Mouse (Mus musculus) CD8-positive naive resting alpha-beta T cell, adult 2 months (primary cell): ENCODE results near the gene Purb.
"Not testable (repeated sequence)": the region's sequence is repeated elsewhere in the genome, so short reads cannot be mapped to it uniquely, and the experiment has no call there.

Experiments used
- DNase-seq, 2 experiments: peaks; one replicate each; pipeline ENCODE4 v3.0.0; 2022; ENCODE audit warnings: low read depth in 2 of 2, low spot score in 2 of 2

Gene Purb

DNA sequence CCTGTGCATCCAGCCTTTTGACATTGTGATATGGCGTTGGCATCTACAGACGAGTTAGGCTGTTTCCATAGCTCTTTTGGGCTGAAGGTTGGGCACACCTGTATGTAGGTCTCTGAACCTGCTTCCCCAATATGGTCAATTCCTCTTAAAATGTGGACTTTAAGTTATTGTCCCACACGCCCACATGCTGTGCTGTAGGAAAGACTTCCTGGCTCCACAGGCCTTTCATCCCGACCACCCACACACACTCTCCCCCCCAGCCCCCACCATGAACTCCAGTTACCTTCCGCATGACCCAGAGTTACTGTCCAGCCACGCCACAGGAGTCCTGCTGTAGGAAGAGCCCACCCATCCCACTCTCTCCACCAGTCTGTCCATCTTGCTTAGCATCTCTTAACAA lies 11.2 kb upstream of the Purb start:
- no peak for DNase-seq

DNA sequence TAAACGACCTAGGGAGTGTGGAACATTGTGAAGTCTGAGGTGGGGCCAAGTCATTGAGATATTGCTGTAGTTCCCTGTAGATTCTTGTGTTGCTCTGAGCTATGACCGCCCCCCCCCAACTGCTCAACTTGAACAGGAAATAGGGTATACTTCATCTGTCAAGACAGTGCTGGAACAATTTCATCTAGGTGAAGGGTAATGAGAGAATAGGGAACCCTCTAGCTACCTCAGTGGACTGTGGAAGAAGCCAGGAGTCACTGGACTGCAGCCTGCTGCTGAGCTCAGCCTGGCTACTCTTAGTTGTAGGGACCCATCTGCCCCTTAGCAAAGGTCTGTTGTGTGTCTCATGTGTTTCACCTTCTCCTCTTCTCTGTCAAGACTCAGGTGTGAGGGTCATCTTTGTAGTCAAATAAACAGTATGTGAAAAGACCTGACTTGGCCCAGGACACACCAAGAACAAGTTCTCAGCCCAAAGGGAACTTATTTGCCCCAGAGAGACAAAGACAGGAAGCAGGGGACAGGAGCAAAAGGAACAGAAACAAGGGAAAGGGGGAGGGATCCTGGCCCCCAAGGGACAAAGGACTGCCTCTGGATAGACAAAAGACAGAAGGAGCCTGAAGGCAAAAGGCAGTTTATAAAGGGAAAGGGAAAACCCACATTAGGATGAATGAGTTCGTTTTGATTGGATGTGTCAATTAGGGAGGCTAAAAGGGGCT lies 8.7 kb upstream of the Purb start:
- DNase-seq, result no peak

DNA sequence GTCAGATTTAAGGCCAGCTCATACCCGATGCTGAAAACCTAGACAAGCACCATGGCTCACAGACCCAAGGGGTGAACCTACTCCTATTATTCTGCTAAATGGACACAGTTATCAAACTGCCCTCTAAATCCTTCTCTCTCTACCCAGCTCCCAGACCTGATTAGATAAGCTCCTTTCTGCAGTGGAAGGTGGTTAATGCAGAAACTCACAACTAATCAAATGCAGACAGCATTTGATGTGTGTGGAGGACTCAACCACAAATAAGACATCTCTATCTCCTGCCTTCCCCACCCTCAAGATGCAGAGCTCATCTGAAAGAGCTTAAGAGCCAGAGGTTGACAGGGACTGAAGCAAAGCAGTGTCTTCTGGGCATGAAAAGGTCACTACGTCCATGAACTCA lies 7.4 kb upstream of the Purb start:
- DNase-seq, result no peak

DNA sequence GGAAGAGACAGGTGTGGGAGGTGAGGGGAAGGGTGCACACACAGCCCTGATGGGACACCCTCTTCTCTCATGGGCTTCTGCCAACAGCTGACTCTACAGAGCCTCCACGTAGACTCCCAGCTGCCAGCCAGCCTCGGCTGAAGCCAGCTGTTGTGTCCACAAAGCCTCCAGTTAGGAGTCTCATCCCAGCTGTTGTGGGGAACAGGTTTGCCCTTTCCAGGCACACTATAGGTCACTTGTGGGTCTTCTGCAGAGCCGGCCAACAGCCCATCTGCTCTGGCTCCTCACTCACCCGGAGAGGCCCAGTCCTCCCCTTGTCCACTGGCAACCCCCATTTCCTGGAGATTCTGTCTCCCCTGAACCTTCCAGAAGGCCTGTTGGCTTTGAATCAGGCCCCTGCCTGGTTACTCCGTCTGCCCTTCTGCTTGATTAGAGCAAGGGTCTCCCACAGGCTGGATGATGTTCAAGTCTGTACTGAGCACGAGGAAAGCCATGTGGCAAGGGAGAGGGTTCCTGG lies 6.0 kb upstream of the Purb start:
- no peak for DNase-seq

DNA sequence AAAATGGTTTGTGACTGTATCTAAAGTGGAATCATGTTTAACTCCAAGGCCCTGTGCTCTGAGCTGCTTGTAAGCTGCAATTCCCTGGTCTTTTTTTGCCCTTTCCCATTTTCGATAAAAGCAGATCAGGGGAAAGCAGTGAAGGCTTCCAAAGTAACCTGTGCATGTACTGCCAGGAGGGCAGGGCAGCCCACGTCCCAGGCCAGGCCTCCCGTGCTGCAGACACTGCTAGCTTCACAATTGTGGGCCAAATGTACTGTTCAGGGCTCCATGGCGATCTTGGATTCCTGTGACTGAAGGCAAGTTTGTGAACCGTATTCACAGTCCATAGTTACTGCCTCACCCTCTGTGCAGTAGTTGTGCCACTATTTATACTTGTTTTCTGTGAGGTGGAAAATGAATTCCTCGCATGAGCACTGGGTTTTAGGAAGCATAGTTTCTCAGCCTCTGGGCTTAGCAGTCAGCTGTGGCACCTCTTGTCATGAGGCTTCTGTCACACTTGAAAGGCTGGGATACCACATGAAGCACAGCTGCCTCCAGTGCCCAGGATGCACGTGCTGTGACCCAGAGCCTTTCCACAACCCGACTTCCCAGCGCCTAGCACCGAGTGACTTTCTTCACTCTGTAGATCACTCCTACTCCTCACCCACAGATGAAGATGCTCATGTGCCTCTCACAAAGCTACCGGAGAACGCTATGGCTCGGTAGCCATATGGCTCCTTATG lies 5.1 kb upstream of the Purb start:
- no peak for DNase-seq

DNA sequence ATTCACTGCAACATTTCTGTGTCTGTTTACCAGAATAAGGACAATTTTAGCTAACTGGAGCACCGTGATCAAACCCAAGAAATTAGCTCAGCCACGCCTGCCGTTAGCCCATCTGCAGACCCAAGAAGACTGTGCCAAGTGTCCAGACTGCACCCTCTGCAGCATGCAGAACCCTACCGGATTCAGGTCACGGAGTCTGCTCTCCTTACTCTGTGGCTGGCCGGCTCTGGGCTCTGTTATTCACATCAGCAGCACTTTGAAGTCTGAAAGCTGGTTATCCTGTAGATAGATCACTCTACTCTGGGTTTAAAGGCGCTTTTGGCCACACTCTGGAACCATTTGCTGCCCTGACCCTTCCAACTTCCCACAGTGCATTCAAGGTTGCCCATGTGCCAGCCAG lies 4.5 kb upstream of the Purb start:
- no peak for DNase-seq

DNA sequence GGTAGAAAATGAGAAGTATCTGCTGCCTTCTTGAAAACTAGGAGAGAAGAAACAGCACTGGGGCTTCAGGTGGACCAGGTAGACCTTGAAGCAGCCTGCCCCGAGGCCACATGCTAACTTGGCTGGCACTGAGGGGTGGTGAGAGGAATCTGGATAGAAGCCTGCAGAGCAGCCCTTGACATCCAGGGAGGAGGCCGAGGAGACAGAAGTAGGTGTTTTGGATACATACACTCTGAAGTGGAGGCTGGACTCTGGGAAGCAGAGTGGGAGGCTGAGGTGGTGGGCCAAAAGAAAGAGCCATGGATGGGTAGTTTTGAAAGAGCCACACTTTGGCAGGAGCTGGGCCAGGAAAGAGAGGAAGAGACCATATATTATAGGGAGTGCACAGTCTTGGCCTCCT lies 3.5 kb upstream of the Purb start:
- DNase-seq, result no peak

DNA sequence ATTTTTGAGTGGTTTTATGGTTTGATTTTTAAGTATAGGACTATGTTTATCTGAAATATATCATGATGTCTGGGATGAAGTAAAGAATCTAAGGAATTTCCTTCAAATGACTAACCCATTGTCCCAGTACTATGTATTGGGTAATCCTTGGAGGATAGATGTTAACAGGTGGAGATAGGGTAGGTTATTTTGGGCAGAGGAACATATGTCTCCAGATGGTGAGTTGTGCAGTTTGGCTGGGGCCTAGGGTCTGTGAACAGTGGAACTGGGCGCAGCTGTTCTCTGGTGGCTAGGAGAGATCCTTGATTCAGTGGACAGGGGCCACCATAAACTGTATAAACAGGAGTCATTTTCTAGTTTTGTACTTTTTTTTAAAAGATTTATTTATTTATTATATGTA lies 1.6 kb upstream of the Purb start:
- DNase-seq, result no peak

DNA sequence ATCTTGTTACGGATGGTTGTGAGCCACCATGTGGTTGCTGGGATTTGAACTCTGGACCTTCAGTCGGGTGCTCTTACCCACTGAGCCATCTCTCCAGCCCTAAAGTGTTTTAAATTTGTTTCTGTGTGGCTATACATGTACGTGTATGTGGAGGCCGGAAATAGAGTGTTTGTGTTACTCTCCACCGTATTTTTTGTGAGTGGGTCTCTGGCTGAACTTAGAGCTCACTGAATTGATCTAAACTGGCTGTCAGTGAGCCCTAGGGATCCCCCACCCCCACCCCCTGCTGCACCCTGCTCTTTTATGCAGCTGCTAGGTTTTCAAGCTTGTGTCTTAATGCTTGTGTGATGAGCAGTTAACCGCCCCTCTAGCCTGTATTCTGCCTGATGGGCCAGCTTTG lies 1.2 kb upstream of the Purb start:
- no peak for DNase-seq

DNA sequence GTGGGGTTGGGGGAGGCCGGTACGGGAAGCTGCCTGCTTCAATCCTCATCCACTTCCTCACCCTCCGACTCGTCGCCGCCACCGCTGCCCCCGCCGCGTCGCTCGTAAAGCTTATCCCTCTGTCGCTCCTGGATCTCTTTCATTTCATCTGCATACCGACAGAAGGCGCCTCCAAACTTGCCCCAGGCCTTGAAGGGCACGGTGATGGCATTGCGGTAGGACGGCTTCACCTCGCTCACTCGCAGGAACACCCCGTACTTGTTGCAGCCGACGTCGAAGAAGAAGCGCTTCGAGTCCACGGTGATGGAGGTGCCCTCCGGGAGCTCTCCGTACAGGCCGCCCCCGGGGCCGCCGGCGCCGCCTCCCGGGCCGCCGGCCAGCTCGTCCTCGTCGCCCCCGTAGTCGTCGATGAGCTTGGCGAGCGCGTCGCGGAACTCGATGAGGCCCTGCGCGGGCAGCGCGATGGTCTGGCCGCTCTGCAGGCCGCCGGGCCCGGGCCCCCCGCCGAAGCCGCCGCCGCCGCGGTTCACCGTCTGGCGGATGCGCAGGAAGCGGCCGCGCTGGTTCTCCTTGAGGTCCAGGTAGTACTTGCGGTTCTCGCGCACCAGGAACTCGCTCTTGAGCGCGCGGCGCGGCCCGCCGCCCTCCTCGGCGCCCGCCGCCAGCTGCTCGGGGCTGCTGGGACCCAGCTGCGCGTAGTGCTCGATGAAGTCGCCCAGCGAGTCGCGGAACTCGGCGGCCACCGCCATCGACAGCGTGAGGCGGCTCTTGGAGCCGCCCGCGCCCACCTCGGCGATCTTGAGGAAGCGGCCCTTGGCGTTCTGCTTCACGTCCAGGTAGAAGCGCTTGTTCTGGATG lies 614 bp downstream of the Purb start:
- peak; percentile 47 to 54 for DNase-seq

DNA sequence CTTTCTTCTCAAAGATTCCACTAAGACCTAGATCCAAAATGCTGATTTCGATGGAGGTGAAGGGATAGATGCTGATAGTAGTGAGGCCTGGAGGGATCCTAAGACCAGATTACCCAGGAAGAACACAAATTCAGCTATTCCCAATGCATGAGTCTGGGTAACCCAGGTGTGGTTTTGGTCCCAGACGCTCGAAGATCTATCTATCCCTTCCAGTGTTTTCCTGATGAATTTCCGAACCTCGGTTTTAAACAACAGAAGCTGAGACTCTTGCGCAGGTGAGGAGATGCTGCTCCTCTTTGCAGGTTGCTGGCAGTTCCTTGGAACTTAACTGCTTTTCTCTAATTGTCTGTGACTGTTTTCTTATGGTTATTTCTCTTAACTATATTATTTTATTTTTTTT lies 1.3 kb downstream of the Purb start:
- DNase-seq, result no peak

DNA sequence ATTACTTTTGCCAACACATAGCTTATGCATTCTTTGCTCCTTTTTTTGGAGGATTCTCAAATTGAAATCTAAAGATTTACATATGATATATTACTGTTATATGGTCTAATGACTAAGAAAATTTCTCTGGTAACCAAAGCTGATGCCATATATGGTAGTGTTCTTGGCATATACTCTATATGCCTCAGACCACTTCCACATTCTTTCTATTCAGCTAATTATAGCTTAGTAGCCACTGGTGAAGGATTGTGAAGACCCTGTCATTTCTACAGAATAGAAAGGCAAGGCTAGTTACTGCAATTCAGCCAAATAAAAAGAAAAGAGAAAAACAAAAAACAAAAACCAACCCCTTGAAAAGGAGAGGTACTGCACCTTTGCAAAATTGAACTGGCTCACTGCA lies 3.6 kb downstream of the Purb start:
- no peak for DNase-seq

DNA sequence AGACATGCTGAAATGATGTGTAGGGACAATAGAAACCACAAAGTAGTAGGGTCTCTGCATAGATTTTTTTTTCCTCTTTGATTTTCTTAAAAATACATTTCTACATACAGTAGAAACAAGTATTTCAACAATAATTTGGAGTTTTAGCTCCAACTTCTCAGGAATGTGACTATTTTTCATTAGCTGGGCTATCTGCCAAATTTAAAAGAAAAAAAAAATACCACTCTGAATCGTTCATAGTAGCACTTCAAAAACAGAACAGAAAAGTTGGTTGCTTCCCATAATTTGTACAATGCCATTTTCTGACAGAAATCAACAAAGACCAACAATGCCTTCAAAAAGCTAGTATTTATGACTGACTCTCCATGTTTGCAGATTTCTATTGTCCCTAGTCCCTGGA lies 4.2 kb downstream of the Purb start:
- DNase-seq, result no peak

DNA sequence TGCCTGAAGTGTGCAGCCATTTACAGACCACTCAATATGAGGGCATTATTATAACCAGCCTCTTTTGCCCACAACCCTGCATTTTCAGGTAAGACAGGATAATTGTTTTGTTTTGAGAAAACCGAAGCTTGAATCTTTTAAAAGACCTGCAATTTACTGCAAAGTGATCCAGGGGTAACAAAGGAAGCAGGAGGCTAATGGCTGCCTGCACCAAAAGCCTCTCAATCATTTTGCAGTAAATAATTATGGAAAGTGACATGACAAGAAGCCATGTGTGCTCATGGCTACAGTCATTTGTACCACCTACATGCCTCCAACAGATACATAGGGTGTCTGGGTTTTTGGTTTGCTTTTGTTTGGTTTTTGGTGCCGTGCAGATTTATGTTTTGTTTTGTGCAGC lies 4.7 kb downstream of the Purb start:
- DNase-seq, result no peak

DNA sequence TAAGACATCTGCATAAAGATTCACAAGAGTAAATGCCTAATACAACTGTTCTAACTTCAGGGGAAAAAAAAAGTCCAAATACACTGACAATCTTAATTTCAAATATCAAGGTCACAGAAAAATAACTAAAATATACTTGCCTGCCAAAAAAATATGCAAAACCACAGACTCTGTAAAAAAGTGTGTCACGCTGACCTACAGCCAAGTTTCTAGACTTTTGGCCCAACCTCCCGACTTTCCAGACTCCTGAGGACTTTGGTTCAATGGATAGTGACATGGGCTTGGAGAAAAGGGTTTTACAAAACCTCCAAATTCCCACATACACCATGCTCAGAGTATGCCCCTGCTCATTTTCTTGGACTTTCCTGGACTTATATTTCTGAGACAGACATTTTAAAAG lies 7.2 kb downstream of the Purb start:
- no peak for DNase-seq

DNA sequence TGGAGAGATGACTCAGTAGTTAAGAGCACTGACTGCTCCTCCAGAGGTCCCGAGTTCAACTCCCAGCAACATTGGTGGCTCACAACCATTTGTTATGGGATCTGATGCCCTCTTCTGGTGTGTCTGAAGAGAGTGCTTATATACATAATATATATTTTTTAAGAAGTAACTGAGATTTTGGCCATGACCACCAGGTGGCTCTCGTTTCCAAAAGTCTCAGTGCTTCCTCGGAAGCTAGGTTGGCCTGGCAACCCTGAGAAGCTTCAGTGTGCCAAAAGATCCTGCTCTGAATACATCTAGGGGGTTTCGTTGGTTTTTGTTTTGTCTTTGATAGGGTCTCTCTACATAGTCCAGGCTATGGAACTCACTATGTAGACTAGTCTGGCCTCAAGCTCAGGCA lies 10.6 kb downstream of the Purb start:
- peak; percentile 71 to 81 for DNase-seq

DNA sequence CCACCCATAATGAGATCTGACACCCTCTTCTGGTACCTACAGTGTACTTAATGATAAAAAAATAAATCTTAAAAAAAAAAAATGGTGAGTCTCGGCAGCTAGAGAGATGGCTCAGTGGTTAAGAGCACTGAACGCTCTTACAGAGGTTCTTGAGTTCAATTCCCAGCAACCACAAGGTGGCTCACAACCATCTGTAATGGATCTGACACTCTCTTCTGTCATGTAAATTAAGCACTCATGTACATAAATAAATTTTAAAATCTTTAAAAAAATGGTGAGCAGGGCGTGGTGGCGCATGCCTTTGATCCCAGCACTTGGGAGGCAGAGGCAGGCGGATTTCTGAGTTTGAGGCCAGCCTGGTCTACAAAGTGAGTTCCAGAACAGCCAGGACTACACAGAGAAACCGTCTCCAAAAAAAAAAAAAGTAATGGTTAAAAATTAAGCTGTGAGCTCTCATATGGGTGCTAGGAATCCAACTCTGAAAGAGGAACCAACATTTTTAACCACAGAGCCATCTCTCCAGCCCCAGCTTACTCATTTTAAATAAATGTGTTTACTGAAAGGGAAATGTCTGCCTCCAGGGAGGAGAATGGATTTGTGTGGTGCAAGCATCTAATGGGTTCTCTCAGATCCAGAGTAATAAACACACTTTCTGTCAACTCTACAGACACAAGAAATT lies 12.4 kb downstream of the Purb start:
- DNase-seq, result no peak

DNA sequence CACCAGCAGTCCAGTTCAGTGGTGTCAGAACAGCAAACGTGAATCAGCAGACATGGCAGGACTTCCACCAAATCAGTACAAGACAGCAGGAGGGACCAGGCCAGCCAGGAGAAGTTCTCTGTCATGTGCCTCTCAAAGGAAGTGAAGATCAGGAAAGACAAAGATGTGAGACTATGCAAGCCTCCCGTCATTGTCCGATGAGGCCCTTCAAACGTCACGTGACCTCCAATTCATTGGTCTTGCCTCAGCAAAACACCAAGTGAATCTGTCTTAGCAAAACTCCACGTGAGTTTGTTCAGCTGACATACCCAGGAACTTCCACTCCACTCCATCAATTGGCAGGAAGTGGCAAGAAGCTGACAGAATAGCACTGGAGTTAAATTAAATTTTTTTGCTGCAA lies 19.6 kb downstream of the Purb start:
- no peak for DNase-seq

DNA sequence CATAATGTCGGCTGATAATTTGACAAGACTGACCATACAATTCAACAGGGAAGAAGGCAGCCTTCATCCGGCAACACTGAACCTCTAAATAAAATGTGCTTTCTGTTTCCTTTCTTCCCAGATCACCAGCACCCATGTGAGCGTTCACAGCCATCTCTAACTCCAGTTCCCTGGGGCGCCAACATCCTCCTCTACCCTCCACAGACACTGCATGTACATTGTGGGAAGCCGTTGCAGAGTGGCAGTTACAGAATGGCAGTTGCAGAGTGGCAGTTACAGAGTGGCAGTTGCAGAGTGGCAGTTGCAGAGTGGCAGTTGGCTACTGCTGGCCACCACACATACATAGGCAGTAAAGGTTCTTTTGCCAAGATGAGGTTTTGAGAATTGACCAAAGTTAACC lies 27.6 kb downstream of the Purb start:
- not testable (repeated sequence) for DNase-seq

DNA sequence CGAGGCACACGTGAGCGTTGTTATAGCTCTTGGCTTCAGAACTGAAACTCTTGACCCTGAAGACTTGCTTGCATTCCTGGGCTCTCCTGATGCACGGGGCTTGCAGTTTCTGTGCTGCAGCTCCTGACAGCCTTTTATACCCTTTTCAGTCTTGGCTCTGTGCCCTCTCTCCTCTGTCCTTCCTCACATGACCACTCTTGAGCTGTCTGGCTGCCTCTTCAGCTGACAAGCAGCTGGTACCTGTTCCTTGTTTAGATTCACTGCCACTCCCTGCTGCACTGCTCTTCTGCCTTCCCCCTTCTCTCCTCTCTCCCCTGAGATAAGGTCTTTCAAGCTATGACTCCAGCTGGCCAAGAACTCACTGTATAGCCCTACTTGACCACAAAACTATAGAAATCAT lies 28.2 kb downstream of the Purb start:
- no peak for DNase-seq

DNA sequence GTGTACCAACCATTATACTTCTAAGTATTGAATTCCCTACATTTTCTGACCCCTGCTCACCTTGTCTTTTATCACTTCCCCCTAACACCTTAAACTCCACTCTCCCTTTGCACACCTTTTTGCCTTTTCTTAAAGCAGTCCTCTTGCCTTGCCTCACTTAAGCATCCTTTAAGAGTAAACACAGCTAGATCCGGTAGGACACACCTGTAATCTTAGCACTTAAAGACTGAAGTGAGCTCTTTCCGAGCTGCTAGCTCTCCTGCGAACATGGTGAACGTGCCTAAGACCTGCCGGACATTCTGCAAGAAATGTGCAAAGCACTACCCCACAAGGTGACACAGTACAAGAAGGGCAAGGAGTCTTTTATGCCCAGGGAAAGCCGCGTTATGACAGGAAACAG lies 29.8 kb downstream of the Purb start:
- no peak for DNase-seq
